Mouse (Mus musculus) layer of hippocampus, postnatal 36 days (tissue): ENCODE measurements around the gene Lrrc40. TPM values are rescaled to one million over a fixed set of nuclear protein-coding genes. Genes with fewer than 3 reads are reported as not detected.

ENCODE experiments used
- DNase-seq, 2 experiments: peaks; one replicate each; pipeline ENCODE4 v3.0.0; 2022
- total RNA-seq, 2 experiments: library from RNA; stranded (reverse); gene quantifications; 2 replicates each; pipeline ENCODE4 v1.2.3; 2021

Gene Lrrc40
- total RNA-seq: 10 to 100 TPM; 25.1 to 29.8 TPM

GRCm38 (mm10) chr3:158036329-158036988, at the start of gene Lrrc40, which contains the start of gene Srsf11:
Gene Lrrc40 (plus strand): TSS chr3:158036662.
Gene Srsf11 (minus strand): TSS chr3:158036639.
- peak; percentile 94 to 95 for DNase-seq

GRCm38 (mm10) chr3:157993322-157993721, 43.1 kb upstream of the Lrrc40 start:
- DNase-seq: no peak

- no peak for DNase-seq
These were observed 40.7 kb upstream of the Lrrc40 start for GRCm38 (mm10) chr3:157995726-157996125.

GRCm38 (mm10) chr3:157998742-157999369, 37.6 kb upstream of the Lrrc40 start:
- no peak for DNase-seq

GRCm38 (mm10) chr3:158008647-158009046, 27.8 kb upstream of the Lrrc40 start:
- DNase-seq: no peak

- DNase-seq: peak in 1 of 2 experiments; percentile 26
These were observed 26.6 kb upstream of the Lrrc40 start for GRCm38 (mm10) chr3:158009762-158010320.

GRCm38 (mm10) chr3:158031371-158031925, 5.0 kb upstream of the Lrrc40 start:
- peak; percentile 84 to 88 for DNase-seq

GRCm38 (mm10) chr3:158032106-158032505, 4.4 kb upstream of the Lrrc40 start:
- DNase-seq: no peak

GRCm38 (mm10) chr3:158035866-158036265, 596 bp upstream of the Lrrc40 start:
- DNase-seq: no peak

- no peak for DNase-seq
These were observed 1.6 kb downstream of the Lrrc40 start for GRCm38 (mm10) chr3:158038106-158038505.

- DNase-seq: no peak
These were observed 4.3 kb downstream of the Lrrc40 start for GRCm38 (mm10) chr3:158040755-158041154.

GRCm38 (mm10) chr3:158049508-158049907, 13.0 kb downstream of the Lrrc40 start:
- no peak for DNase-seq

- DNase-seq: no peak
These were observed 24.3 kb downstream of the Lrrc40 start for GRCm38 (mm10) chr3:158060621-158061291.

GRCm38 (mm10) chr3:158061811-158062523, 25.5 kb downstream of the Lrrc40 start:
- DNase-seq: no peak

GRCm38 (mm10) chr3:158065256-158065655, 28.8 kb downstream of the Lrrc40 start:
- DNase-seq: no peak

GRCm38 (mm10) chr3:158067916-158068315, 31.5 kb downstream of the Lrrc40 start:
- DNase-seq: no peak

GRCm38 (mm10) chr3:158068613-158069263, 32.3 kb downstream of the Lrrc40 start:
- no peak for DNase-seq

- DNase-seq: no peak
These were observed 38.5 kb downstream of the Lrrc40 start for GRCm38 (mm10) chr3:158075004-158075403.

GRCm38 (mm10) chr3:158076685-158077379, 40.4 kb downstream of the Lrrc40 start:
- no peak for DNase-seq

GRCm38 (mm10) chr3:158077380-158077772, 40.9 kb downstream of the Lrrc40 start:
- DNase-seq: no peak

GRCm38 (mm10) chr3:158077828-158078227, 41.4 kb downstream of the Lrrc40 start:
- no peak for DNase-seq
